Mouse (Mus musculus) testis, adult 2 months (tissue): Measurements from ENCODE around the gene Ildr2.

Experiments
- CTCF ChIP-seq: fragments of 200-500 bp; IDR thresholded peaks from 2 replicates; pipeline ENCODE4 v1.5.1; 2012; ENCODE audit warnings: low read depth, mild to moderate bottlenecking, inconsistent platforms, low read length, moderate library complexity; ENCODE audit not compliant: control insufficient read depth, insufficient read depth, insufficient replicate concordance
- POLR2A ChIP-seq: fragments of 200-500 bp; IDR thresholded peaks from 2 replicates; pipeline ENCODE4 v1.6.1; 2012; ENCODE audit warnings: low read depth, mild to moderate bottlenecking, inconsistent platforms, low read length, moderate library complexity; ENCODE audit not compliant: control insufficient read depth

DNA sequence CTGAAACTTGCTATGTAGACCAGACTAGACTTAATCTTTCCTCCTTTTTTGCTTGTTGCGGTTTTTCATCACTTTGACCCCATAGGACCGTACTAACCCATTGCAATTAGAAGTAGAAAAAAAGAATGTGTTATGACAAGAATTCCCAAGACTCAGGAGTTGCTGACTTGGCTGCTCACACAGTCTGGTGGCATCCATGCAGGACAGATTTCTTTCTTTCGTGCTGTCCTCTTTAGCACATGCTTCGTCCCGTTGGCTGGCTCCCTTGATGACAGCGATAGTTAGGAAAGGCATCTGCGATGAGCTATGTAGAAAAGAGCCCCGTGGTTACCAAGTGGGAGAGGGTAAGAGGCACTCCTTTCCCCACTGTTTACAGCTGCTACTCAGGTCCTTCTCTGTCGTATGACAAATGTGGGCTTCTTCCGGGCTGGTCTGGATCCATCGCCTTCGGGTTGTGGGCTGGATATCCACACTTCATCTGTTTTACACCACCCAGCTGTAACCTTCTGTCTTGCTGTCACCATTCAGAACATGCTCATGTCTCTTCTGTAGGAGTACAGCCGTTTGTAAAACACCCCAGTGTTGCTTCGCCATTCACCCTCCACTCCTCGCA lies 43.7 kb downstream of the Ildr2 start:
- TF ChIP-seq CTCF: no peak
- TF ChIP-seq POLR2A: no peak
